Mouse (Mus musculus): Measurements from ENCODE around the gene Btn1a1.

- no peak for TF ChIP-seq POLR2A (IDR thresholded peaks at IDR 0.05; ENCODE audit: low read depth, low read length)
- no peak for TF ChIP-seq CTCF (IDR thresholded peaks at IDR 0.05; ENCODE audit: extremely low read depth, insufficient read depth, insufficient read length, insufficient replicate concordance)
Observed at GRCm38 (mm10) chr13:23439901-23440300, 25.8 kb downstream of the Btn1a1 start.
